Mouse (Mus musculus) embryonic facial prominence, embryonic 15.5 days (tissue): Measurements from ENCODE around the gene Ifit2. TPM values are rescaled to one million over a fixed set of nuclear protein-coding genes. Genes with fewer than 3 reads are reported as not detected.

ENCODE experiments used
- ATAC-seq: fragments of 200-750 bp; cut with Nextera tagmentation; 2 replicates; pipeline ENCODE4 v1.8.0; 2017; ENCODE audit warnings: low read depth, moderate TSS enrichment; ENCODE audit not compliant: insufficient number of reproducible peaks, low FRiP score, low TSS enrichment
- H3K27ac ChIP-seq: fragments of 300-500 bp; sonication (generic); replicated peaks from 2 replicates; pipeline ENCODE4 v1.5.1; 2015; ENCODE audit warnings: mild to moderate bottlenecking, inconsistent platforms
- H3K27me3 ChIP-seq: fragments of 300-500 bp; sonication (generic); 2 replicates; pipeline ENCODE4 v1.6.1; 2015; ENCODE audit warnings: inconsistent platforms
- H3K36me3 ChIP-seq: fragments of 300-500 bp; sonication (generic); 2 replicates; pipeline ENCODE4 v1.6.1; 2015; ENCODE audit warnings: mild to moderate bottlenecking, inconsistent platforms
- H3K4me1 ChIP-seq: fragments of 300-500 bp; sonication (generic); 2 replicates; pipeline ENCODE4 v1.6.1; 2015; ENCODE audit warnings: inconsistent platforms
- H3K4me2 ChIP-seq: fragments of 300-500 bp; sonication (generic); replicated peaks from 2 replicates; pipeline ENCODE4 v1.6.1; 2015; ENCODE audit warnings: mild to moderate bottlenecking, inconsistent platforms
- H3K4me3 ChIP-seq: fragments of 300-500 bp; sonication (generic); replicated peaks from 2 replicates; pipeline ENCODE4 v1.5.1; 2015; ENCODE audit warnings: mild to moderate bottlenecking, inconsistent platforms
- H3K9ac ChIP-seq: fragments of 300-500 bp; sonication (generic); 2 replicates; pipeline ENCODE4 v1.6.1; 2015; ENCODE audit warnings: inconsistent platforms
- H3K9me3 ChIP-seq: fragments of 300-500 bp; sonication (generic); replicated peaks from 2 replicates; pipeline ENCODE4 v1.6.1; 2016; ENCODE audit warnings: inconsistent platforms
- WGBS: fragments of 180-500 bp; shearing (Covaris S2); methylation state at CpG from one replicate; pipeline ENCODE4 v1.1.7; 2015; 5-methylcytosine and 5-hydroxymethylcytosine counted together
- polyA plus RNA-seq: library from polyadenylated mRNA; unstranded; fragments of >200 nt; fragmentation: Nextera tagmentation; extraction: Ambion mirVana; gene quantifications from 2 replicates; pipeline ENCODE4 v1.2.1, GENCODE M21; 2015

Gene Ifit2
- polyA plus RNA-seq, 1 experiment from 2014 or later = 10.0 TPM

- H3K4me3 ChIP-seq = peak overlapping the region; percentile 53
- no peaks in the 10 kb centered on the region for H3K36me3 ChIP-seq
- no peak; the same call in 1 of the 2 replicates for ATAC-seq
- no peaks in the 10 kb centered on the region for H3K9me3 ChIP-seq
- WGBS = 28% methylated on average over 4 of the region's 4 CpGs
- H3K4me1 ChIP-seq = peaks cover 25% of the 10 kb centered on the region
- no peak overlapping the region for H3K9ac ChIP-seq
- H3K27ac ChIP-seq = peak overlapping the region; percentile 79; the same call in 1 of the 2 replicates
- H3K27me3 ChIP-seq = no peaks in the 10 kb centered on the region
- H3K4me2 ChIP-seq = peak overlapping the region; percentile 73
Observed at GRCm38 (mm10) chr19:34550205-34550533, 325 bp upstream of the Ifit2 start.

GRCm38 (mm10) chr19:34551981-34552380, 1.5 kb downstream of the Ifit2 start:
- Histone ChIP-seq H3K4me1 (peaks cover 25% of the 10 kb centered on the region), H3K27ac (peak overlapping the region; percentile 72), H3K9me3 (no peaks in the 10 kb centered on the region), H3K4me2 (peak overlapping the region; percentile 29), H3K9ac (no peak overlapping the region), H3K27me3 (no peaks in the 10 kb centered on the region), H3K4me3 (peak overlapping the region; percentile 19; the same call in 1 of the 2 replicates), H3K36me3 (no peaks in the 10 kb centered on the region)
- ATAC-seq = no peak
- 35% methylated on average over 5 of the region's 5 CpGs for WGBS

- WGBS = 26% methylated on average over 6 of the region's 6 CpGs
- peaks cover 25% of the 10 kb centered on the region for H3K4me1 ChIP-seq
- H3K27ac ChIP-seq = peak overlapping the region; percentile 74
- H3K9ac ChIP-seq = no peak overlapping the region
- peak overlapping the region; percentile 8; the same call in 1 of the 2 replicates for H3K4me3 ChIP-seq
- H3K4me2 ChIP-seq = peak overlapping the region; percentile 29
- no peaks in the 10 kb centered on the region for H3K36me3 ChIP-seq
- no peaks in the 10 kb centered on the region for H3K9me3 ChIP-seq
- H3K27me3 ChIP-seq = no peaks in the 10 kb centered on the region
- peak; percentile 62; the same call in 1 of the 2 replicates for ATAC-seq
Observed at GRCm38 (mm10) chr19:34553021-34553420, 2.5 kb downstream of the Ifit2 start.

GRCm38 (mm10) chr19:34553522-34553921, 3.0 kb downstream of the Ifit2 start:
- 23% methylated on average over 3 of the region's 3 CpGs for WGBS
- H3K36me3 ChIP-seq = no peaks in the 10 kb centered on the region
- peaks cover 25% of the 10 kb centered on the region for H3K4me1 ChIP-seq
- peak overlapping the region; percentile 74 for H3K27ac ChIP-seq
- peak overlapping the region; percentile 8; the same call in 1 of the 2 replicates for H3K4me3 ChIP-seq
- H3K9ac ChIP-seq = no peak overlapping the region
- peak overlapping the region; percentile 29 for H3K4me2 ChIP-seq
- no peak for ATAC-seq
- H3K9me3 ChIP-seq = no peaks in the 10 kb centered on the region
- H3K27me3 ChIP-seq = no peaks in the 10 kb centered on the region

- Histone ChIP-seq H3K4me1 (peaks cover 25% of the 10 kb centered on the region), H3K36me3 (no peaks in the 10 kb centered on the region), H3K9me3 (no peaks in the 10 kb centered on the region), H3K27ac (no peak overlapping the region), H3K4me2 (no peak overlapping the region), H3K9ac (no peak overlapping the region), H3K4me3 (no peak overlapping the region), H3K27me3 (no peaks in the 10 kb centered on the region)
- no peak for ATAC-seq
Observed at GRCm38 (mm10) chr19:34554061-34554460, 3.6 kb downstream of the Ifit2 start.

GRCm38 (mm10) chr19:34556621-34557020, 6.1 kb downstream of the Ifit2 start:
- peaks cover 16% of the 10 kb centered on the region for H3K4me1 ChIP-seq
- H3K27ac ChIP-seq = no peak overlapping the region
- H3K27me3 ChIP-seq = no peaks in the 10 kb centered on the region
- H3K9me3 ChIP-seq = no peaks in the 10 kb centered on the region
- no peak overlapping the region for H3K4me2 ChIP-seq
- H3K4me3 ChIP-seq = no peak overlapping the region
- no peaks in the 10 kb centered on the region for H3K36me3 ChIP-seq
- WGBS = 83% methylated on average over 3 of the region's 3 CpGs
- ATAC-seq = no peak
- H3K9ac ChIP-seq = no peak overlapping the region

GRCm38 (mm10) chr19:34562556-34562955, 12.1 kb downstream of the Ifit2 start:
- Histone ChIP-seq H3K4me1 (no peaks in the 10 kb centered on the region), H3K4me2 (no peak overlapping the region), H3K36me3 (no peaks in the 10 kb centered on the region), H3K27me3 (no peaks in the 10 kb centered on the region), H3K9me3 (no peaks in the 10 kb centered on the region), H3K27ac (no peak overlapping the region), H3K4me3 (no peak overlapping the region), H3K9ac (no peak overlapping the region)
- ATAC-seq = no peak

GRCm38 (mm10) chr19:34566178-34566784, 15.8 kb downstream of the Ifit2 start:
- 78% methylated on average over 1 of the region's 1 CpGs for WGBS
- ATAC-seq = no peak
- H3K9me3 ChIP-seq = no peaks in the 10 kb centered on the region

GRCm38 (mm10) chr19:34568988-34569895, 18.7 kb downstream of the Ifit2 start:
- Histone ChIP-seq H3K9me3 (no peaks in the 10 kb centered on the region), H3K4me3 (no peak overlapping the region), H3K27ac (no peak overlapping the region), H3K9ac (no peak overlapping the region), H3K4me2 (no peak overlapping the region), H3K4me1 (no peaks in the 10 kb centered on the region), H3K36me3 (0 out of 2 replicates have a peak, but pooled peaks cover 4% of the 10 kb centered on the region), H3K27me3 (no peaks in the 10 kb centered on the region)
- WGBS = 48% methylated on average over 7 of the region's 7 CpGs
- ATAC-seq = no peak

More at GRCm38 (mm10) chr19:34566178-34566784, 15.8 kb downstream of the Ifit2 start:
- Histone ChIP-seq H3K4me3 (no peak overlapping the region), H3K4me2 (no peak overlapping the region), H3K27ac (no peak overlapping the region), H3K4me1 (no peaks in the 10 kb centered on the region), H3K27me3 (no peaks in the 10 kb centered on the region), H3K36me3 (no peaks in the 10 kb centered on the region), H3K9ac (no peak overlapping the region)

GRCm38 (mm10) chr19:34569896-34570476, 19.5 kb downstream of the Ifit2 start:
- H3K4me3 ChIP-seq = no peak overlapping the region

GRCm38 (mm10) chr19:34571080-34571479, 20.6 kb downstream of the Ifit2 start:
- no peaks in the 10 kb centered on the region for H3K27me3 ChIP-seq
- H3K9ac ChIP-seq = no peak overlapping the region
- H3K4me3 ChIP-seq = no peak overlapping the region
- 0 out of 2 replicates have a peak, but pooled peaks cover 6% of the 10 kb centered on the region for H3K36me3 ChIP-seq
- no peaks in the 10 kb centered on the region for H3K9me3 ChIP-seq
- 88% methylated on average over 1 of the region's 1 CpGs for WGBS
- H3K27ac ChIP-seq = no peak overlapping the region
- no peak; the same call in 1 of the 2 replicates for ATAC-seq
- no peaks in the 10 kb centered on the region for H3K4me1 ChIP-seq
- H3K4me2 ChIP-seq = no peak overlapping the region

More at GRCm38 (mm10) chr19:34569896-34570476, 19.5 kb downstream of the Ifit2 start:
- Histone ChIP-seq H3K9ac (no peak overlapping the region), H3K9me3 (no peaks in the 10 kb centered on the region), H3K36me3 (0 out of 2 replicates have a peak, but pooled peaks cover 6% of the 10 kb centered on the region), H3K27ac (no peak overlapping the region), H3K4me2 (no peak overlapping the region), H3K27me3 (no peaks in the 10 kb centered on the region), H3K4me1 (no peaks in the 10 kb centered on the region)
- 69% methylated on average over 4 of the region's 4 CpGs for WGBS
- no peak for ATAC-seq
